Mouse (Mus musculus): ENCODE measurements around the gene Il31ra. TPM values are rescaled to one million over a fixed set of nuclear protein-coding genes. Genes with fewer than 3 reads are reported as not detected.
"Not testable (repeated sequence)": the region's sequence is repeated elsewhere in the genome, so short reads cannot be mapped to it uniquely, and the experiment has no call there.

Gene Il31ra
- total RNA-seq (2022), result under 1 TPM; 0.10 to 0.26 (median 0.16) TPM

DNA sequence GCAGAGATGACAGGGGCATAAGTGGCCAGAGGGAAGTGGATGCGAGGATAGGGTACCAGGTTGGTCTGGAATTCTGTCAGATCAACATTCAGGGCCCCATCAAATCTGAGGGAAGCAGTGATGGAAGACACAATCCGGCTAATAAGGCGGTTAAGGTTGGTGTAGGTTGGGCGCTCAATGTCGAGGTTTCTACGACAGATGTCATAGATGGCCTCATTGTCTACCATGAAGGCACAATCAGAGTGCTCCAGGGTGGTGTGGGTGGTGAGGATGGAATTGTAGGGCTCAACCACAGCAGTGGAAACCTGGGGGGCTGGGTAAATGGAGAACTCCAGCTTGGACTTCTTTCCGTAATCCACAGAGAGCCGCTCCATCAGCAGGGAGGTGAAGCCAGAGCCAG, at the start of gene Il31ra:
TSS of gene Il31ra (minus strand) at position 101 of the 400 bp plus-strand sequence.
- DNase-seq, result not testable (repeated sequence)

- DNase-seq, result no peak
These were observed 48.7 kb upstream of the Il31ra start for GRCm38 (mm10) chr13:112642897-112643296.

- no peak for DNase-seq
These were observed 45.0 kb upstream of the Il31ra start for GRCm38 (mm10) chr13:112639111-112639510.

- DNase-seq, result no peak
These were observed 42.3 kb upstream of the Il31ra start for GRCm38 (mm10) chr13:112636498-112636897.

DNA sequence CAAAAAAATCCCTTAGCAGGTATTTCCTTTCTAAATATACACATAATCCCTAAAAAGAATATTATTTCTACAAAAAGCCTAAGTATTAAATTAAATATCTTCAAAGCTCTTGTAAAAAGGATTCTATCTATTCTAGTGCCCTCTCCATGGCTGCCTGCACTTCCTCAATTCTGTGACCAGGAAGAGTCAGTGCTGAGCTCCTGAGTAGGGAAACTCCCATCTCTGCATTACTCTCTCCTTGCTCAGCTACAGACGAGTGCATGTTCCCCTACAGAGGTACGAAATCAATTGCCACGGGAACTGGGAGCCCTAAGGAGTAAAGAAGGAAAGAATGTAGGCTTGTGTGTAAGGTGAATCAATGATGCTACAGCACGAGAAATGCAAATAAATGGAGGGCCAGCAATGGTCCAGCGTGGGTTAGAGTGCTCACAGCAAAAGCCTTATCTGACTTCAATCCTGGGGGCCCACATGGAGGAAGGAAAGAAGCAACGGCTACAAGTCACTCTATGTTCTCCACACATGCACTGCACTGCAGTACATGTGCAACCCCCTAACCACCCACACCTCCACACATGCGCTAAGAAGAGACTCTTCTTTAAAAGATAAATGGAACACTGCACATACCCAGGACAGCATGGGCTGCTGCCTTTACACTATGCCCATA, 41.1 kb upstream of the Il31ra start:
- DNase-seq, result no peak

GRCm38 (mm10) chr13:112625566-112625965, 31.4 kb upstream of the Il31ra start:
- DNase-seq, result no peak

- no peak for DNase-seq
These were observed 30.5 kb upstream of the Il31ra start for GRCm38 (mm10) chr13:112624622-112625021.

DNA sequence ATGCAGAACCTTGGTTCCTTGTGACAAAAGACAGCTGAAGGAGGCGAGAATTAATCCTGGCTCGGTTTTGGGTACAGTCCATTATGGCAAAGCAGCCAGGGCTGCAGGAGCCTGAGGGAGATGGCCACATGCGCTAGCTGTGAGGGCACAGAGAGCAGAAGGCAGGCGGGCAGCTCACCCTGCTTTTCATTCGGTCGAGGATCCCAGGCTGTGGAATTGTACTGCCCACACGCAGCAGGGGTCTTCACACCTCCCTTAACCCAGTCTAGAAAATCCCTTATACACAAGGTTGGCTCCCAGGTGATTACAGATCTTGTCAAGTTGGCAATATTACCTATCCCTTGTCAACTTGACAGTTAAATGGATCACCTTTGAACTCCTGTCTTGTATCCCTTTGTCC, 29.5 kb upstream of the Il31ra start:
- DNase-seq, result no peak

DNA sequence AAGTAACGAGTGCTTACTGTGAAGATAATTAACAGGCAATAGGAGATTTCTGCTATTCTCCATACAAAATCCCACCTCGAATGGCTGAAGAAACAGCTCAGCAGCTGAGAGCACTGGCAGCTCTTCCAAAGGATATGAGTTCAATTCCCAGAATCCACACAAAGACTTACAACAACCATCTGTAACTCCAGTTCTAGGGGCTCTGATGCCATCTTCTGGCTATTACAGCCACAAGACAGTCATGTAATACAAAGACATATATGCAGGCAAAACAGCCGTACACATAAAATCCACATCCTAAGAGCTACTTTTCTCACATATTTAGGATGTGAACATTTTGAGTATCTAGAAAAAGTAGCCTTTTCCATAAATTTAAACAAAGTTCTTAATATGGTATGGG, 27.4 kb upstream of the Il31ra start:
- DNase-seq, result no peak

GRCm38 (mm10) chr13:112608606-112609005, 14.4 kb upstream of the Il31ra start:
- DNase-seq, result no peak

DNA sequence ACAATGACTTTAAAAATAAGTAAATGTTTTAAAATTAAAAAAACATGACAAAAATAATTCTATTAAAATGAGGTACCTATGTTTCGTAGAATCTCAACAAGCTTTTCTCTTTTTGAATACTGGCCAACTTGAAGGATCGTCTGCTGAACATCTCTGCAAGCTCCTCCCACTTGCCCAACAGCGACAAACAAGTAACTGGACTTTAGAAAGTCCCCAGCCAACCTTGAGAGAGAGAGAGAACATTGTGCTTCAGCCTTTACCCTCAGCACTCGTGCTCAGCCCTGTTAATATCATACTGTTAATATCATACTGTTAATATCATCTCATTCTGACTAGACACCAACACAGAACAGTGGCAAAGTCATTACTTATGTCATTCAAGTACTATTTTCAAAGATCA, 10.3 kb upstream of the Il31ra start:
- no peak for DNase-seq

GRCm38 (mm10) chr13:112603839-112604238, 9.7 kb upstream of the Il31ra start:
- DNase-seq, result no peak

GRCm38 (mm10) chr13:112602607-112603006, 8.4 kb upstream of the Il31ra start:
- DNase-seq, result no peak

- DNase-seq, result no peak
These were observed 3.9 kb downstream of the Il31ra start for GRCm38 (mm10) chr13:112590254-112590653.

DNA sequence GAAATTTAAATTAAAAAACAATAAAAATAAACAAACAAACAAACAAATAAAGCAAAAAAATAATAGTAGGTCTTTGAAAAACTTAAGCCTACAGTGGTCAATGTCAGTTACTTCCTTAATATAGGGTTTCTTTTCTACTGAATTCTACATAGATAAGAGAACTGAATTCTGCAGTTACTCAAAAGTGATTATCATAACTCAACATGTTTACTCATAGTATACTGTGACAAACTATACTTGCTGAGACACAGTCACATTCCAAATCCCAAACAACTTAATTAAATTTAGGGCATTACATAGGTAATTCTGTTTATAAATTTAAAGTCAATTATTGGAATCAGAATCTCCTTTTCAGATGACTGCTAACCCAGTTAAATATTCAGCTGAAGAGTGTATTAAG, 4.5 kb downstream of the Il31ra start:
- no peak for DNase-seq

DNA sequence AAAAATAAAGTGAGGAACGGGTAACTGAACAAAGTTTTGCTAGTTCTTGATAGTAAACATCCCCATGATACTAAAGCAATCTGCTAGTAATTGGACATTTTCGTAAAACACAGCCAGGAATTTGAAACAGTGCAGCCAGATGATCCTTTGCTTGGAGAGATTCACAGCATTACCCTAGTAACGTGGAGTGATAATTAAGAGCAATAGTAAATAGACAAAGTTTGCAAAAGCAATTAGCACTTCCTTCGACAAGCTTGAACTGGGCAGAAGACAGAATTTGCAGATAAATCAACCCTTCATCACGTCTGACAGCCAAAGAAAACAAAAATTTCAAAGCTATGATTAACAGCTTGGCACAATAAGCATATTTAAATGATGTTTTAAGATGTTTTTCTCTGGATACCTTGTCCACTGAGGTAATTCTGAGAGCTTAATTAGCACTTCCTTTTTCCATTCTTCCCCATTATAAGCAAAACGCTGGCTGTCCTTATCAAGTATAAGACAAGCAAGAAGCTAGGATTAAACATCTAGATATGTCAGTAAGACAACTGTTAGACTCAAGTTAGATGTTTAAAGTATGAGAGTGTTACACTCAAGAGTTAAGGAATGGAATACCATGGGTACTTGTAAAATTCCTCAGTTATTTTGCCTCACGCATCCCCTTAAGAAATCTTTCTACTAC, 9.5 kb downstream of the Il31ra start:
- DNase-seq, result no peak

DNA sequence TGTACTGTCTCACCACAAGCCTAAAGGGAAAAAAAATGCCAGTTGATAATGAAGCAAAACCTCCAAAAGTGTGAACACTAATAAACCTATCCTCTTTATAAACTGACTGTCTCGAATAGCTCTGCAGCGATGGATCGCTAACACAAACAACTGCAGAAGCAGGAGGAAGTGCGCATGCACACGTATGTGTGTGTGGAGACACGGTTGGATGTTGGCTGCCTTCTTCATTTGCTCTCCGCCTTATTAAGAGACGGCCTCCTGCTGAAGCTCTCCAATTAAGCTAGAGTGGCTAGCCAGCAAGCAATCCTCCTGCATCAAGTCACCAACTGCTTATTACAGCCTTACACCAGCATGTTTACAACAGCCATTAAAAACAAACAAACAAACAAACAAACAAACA, 11.9 kb downstream of the Il31ra start:
- no peak for DNase-seq

DNA sequence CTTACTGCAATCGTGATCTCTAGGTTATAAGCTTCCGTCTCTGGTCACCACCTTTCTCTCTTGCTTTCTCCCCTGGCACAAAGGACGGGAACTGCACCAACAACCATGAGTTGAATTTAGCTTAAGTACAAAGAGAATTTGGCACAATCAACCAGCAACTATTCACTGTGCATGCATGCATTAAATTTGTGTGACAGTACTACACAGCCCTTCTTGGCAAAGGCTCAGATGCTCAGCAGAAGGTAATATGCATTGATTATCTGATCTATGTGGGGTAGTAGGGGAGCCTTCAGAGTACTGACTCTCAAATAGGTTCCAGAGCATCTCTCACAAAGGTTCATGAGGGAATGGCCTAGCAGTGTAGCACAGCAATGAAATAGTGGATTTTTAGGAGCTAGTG, 12.4 kb downstream of the Il31ra start:
- DNase-seq, result no peak

GRCm38 (mm10) chr13:112580590-112581320, 13.4 kb downstream of the Il31ra start:
- no peak for DNase-seq

DNA sequence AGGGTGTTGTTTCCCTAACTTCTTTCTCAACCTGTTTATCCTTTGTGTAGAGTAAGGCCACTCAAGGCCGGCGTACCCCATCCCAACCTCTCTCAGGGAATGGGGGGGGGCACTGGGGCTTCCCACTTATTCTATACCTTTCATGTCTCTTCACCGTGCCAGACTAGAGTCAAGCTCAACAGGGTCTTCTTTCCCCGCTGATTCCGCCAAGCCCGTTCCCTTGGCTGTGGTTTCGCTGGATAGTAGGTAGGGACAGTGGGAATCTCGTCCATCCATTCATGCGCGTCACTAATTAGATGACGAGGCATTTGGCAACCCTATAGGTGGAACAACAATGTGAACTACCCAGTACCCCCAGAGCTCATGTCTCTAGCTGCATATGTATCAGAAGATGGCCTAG, 16.1 kb downstream of the Il31ra start:
- DNase-seq, result peak; percentile 100

GRCm38 (mm10) chr13:112573800-112574199, 20.4 kb downstream of the Il31ra start:
- no peak for DNase-seq

GRCm38 (mm10) chr13:112570768-112571167, 23.4 kb downstream of the Il31ra start:
- DNase-seq, result no peak

DNA sequence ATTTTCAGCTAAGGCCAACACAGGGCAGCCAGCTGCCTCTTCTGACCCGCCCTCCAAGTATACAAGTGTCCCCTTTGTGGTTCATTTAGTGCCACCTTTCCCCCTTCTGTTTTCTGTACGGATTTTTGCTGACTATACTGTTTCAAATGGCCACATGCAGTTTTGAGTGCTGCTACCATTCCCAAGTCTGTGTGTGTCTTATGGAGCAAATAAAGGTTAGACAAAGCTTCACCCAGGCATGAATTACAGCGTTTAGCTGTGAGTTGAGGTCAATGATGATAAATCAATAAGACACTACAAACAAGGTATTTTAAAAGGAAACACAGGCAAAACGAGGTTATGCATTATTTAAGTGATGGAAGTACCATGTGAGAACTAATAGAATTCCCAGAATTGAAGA, 24.6 kb downstream of the Il31ra start:
- no peak for DNase-seq

All from adrenal gland, adult 8-10 months (tissue).